Mouse (Mus musculus) G1E (cell line): ENCODE results near the gene Adora2a. TPM values are rescaled to one million over a fixed set of nuclear protein-coding genes. Genes with fewer than 3 reads are reported as not detected.

Experiments
- ATAC-seq: 2 replicates; pipeline ENCODE4 v1.8.0; 2016; ENCODE audit warnings: mild to moderate bottlenecking; ENCODE audit not compliant: insufficient number of reproducible peaks, poor library complexity, low FRiP score, severe bottlenecking; ENCODE audit errors: extremely low read depth
- DNase-seq: peaks from one replicate; pipeline ENCODE4 v3.0.0; 2012; ENCODE audit warnings: low spot score
- H3K27me3 ChIP-seq: 2 replicates; pipeline ENCODE4 v1.6.1; 2012; ENCODE audit warnings: mild to moderate bottlenecking, low read length, inconsistent platforms; ENCODE audit not compliant: insufficient read depth
- H3K36me3 ChIP-seq: replicated peaks from 2 replicates; pipeline ENCODE3; 2012; ENCODE audit warnings: mild to moderate bottlenecking, inconsistent platforms
- H3K4me1 ChIP-seq: 2 replicates; pipeline ENCODE4 v1.6.1; 2012; ENCODE audit warnings: low read depth, low read length, inconsistent platforms, mixed read lengths; ENCODE audit not compliant: insufficient read depth
- H3K4me3 ChIP-seq: 2 replicates; pipeline ENCODE4 v1.5.1; 2012; ENCODE audit warnings: low read depth, mild to moderate bottlenecking, inconsistent platforms, low read length, moderate library complexity, mixed read lengths
- H3K9me3 ChIP-seq: replicated peaks from 2 replicates; pipeline ENCODE4 v1.6.1; 2012; ENCODE audit warnings: inconsistent platforms
- CTCF ChIP-seq: IDR thresholded peaks from 2 replicates; pipeline ENCODE4 v1.5.1; 2012; ENCODE audit warnings: low read depth, low read length, inconsistent platforms, mixed read lengths
- GATA1 ChIP-seq: IDR thresholded peaks from 2 replicates; pipeline ENCODE4 v1.6.1; 2012; ENCODE audit warnings: borderline replicate concordance, low read length, inconsistent platforms, mixed read lengths
- GATA2 ChIP-seq: IDR thresholded peaks from 2 replicates; pipeline ENCODE4 v1.6.1; 2012; ENCODE audit warnings: low read depth, low read length, inconsistent platforms, borderline replicate concordance
- POLR2AphosphoS5 ChIP-seq: IDR thresholded peaks from 2 replicates; pipeline ENCODE4 v1.6.1; 2012; ENCODE audit warnings: low read depth, low read length, inconsistent platforms; ENCODE audit not compliant: insufficient replicate concordance
- TAL1 ChIP-seq: conservative IDR thresholded peaks from 2 replicates; pipeline ENCODE4 v1.6.1; 2012; ENCODE audit warnings: low read depth, low read length, inconsistent platforms, mixed read lengths
- polyA plus RNA-seq: library from polyadenylated mRNA; stranded (reverse); fragments of >175 nt; gene quantifications from 2 replicates; pipeline ENCODE4 v1.2.3, GENCODE M21; 2012
- total RNA-seq, 2 experiments: library from RNA; stranded (forward) in 1 of 2; stranded (reverse) in 1 of 2; fragments of 200-1000 nt in 1 of 2; fragments of >200 nt in 1 of 2; fragmentation: Nextera tagmentation in 1 of 2; gene quantifications; 2 replicates each; pipeline ENCODE4 v1.2.3; 2014 to 2017

Gene Adora2a
- total and polyA plus RNA-seq, 3 experiments, result 0.03 to 0.33 TPM; not detected in 1

DNA sequence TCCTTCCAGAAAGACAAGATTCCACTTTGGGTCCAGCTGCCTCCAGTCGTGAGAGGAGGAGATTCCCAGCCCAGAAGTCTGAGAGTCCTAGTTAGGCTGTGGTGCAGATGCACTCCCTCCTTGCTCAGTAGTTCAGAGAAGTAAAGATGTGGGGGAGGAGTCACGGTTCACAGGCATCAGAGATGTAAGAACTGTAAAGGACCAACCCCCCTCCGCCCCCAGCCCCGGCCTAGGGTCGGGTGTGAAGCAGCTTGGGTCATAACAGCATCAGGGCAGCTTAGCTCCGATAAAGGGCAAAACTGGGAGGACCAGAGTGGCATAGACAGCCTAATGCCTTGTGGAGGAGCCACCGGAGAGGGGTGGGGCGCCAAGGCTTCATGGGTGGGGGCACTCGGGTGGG lies 205 bp upstream of the Adora2a start:
- Histone ChIP-seq H3K27me3 (peaks cover 20% of the 10 kb centered on the region), H3K4me3 (no peak overlapping the region), H3K36me3 (peaks cover 18% of the 10 kb centered on the region), H3K4me1 (no peaks in the 10 kb centered on the region), H3K9me3 (no peaks in the 10 kb centered on the region; the same call in 1 of the 2 replicates)
- DNase-seq (no peak), ATAC-seq (no peak)
- TF ChIP-seq POLR2AphosphoS5 (no peak), TAL1 (no peak), GATA1 (no peak), GATA2 (no peak), CTCF (no peak)

DNA sequence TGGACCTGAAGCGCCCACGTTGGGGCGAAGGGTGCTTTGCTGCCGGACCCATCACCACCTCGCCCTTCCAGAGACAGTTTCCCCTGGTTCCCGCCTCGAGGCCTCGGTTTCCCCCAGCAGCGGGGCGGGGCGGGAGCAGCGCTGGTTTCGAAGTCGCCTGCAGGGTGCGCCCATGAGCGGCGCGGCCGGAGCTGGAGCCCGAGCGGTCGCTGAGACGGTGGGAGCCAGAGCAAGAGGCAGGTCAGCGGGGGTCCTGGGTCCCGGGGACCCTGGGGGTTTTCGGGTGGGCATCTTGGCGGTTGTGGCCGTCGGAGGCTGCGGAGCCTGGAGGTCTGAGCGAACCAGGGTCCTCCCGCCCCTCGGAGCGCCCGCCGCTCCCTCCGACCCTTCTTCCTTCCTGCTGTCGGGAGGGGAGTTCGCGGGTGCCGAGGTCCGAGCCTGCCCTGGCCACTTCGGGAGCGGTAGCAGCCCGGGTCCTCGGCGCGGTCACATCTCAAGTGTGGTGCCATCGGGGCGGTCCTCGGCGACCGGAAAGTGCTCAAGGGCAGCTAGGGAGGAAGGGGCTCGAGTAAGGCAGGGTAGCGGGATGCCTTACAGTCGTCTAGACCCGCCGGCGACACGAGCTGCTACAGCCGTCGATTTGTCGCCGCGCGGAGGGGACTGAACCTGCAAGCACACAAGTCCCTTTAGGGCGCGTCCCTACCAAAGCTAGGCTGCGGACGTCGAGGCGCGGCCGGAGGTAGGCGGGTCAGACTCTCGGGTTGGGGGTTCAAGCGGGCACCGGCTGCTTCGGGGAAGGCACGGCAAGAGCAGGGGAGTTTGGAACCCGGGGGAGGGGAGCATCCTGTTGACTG lies 458 bp downstream of the Adora2a start:
- no peak overlapping the region for H3K4me3 ChIP-seq
- peaks cover 11% of the 10 kb centered on the region for H3K36me3 ChIP-seq
- no peaks in the 10 kb centered on the region for H3K4me1 ChIP-seq
- TF ChIP-seq CTCF, result no peak
- TF ChIP-seq GATA2, result no peak
- TF ChIP-seq POLR2AphosphoS5, result no peak
- no peak for TF ChIP-seq TAL1
- no peak for TF ChIP-seq GATA1
- no peak for DNase-seq
- no peak for ATAC-seq
- H3K27me3 ChIP-seq, result peaks cover 20% of the 10 kb centered on the region
- H3K9me3 ChIP-seq, result no peaks in the 10 kb centered on the region; the same call in 1 of the 2 replicates

DNA sequence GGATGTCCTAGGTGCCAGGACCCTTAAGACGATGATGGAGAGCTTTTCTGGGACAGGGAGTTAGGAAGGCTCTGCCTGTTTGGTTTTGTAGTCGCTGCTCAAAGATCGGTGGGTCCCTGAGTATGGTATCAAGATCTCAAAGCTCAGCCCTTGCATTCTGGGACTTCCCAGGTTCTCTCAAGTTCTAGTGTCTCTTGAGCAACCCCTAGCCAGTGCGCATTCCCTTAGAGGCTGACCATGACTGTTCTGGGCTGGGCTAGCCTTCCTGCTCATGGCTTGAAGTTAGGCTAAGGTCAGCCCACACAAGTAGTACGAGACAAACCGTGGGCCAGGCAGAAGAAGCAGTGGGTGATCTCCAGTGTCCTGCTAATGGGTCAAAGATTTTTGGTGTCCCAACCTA lies 1.5 kb downstream of the Adora2a start:
- TF ChIP-seq GATA2, result no peak
- TF ChIP-seq CTCF, result no peak
- no peak for TF ChIP-seq POLR2AphosphoS5
- TF ChIP-seq TAL1, result no peak
- no peak for TF ChIP-seq GATA1
- H3K4me3 ChIP-seq, result no peak overlapping the region
- no peaks in the 10 kb centered on the region for H3K4me1 ChIP-seq
- no peaks in the 10 kb centered on the region; the same call in 1 of the 2 replicates for H3K9me3 ChIP-seq
- peaks cover 1% of the 10 kb centered on the region for H3K36me3 ChIP-seq
- DNase-seq, result no peak
- ATAC-seq, result no peak
- H3K27me3 ChIP-seq, result peaks cover 20% of the 10 kb centered on the region

DNA sequence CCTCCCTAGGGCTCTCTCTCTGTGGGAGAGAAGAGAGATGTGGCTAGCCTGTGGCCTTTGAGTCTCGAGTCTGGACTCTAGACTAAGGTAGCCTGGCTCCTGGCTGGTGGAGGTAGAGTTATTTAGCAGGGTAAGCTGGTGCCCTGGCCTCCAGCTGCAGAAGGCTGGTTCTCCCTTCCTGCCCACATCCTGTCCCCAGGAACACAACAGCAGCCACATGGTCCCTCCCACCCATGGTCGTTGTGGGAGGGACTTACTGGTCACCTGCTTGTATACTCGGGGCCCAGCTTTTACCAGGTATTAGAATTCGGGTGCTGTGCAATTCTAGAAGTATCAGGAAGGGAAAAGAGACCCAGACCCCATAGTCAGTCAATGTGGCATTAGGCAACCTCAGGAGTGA lies 3.6 kb downstream of the Adora2a start:
- ATAC-seq, result no peak
- DNase-seq, result no peak
- Histone ChIP-seq H3K4me3 (no peak overlapping the region), H3K36me3 (no peaks in the 10 kb centered on the region), H3K27me3 (peaks cover 22% of the 10 kb centered on the region), H3K9me3 (no peaks in the 10 kb centered on the region; the same call in 1 of the 2 replicates), H3K4me1 (no peaks in the 10 kb centered on the region)
- no peak for TF ChIP-seq CTCF
- no peak for TF ChIP-seq GATA1
- no peak for TF ChIP-seq POLR2AphosphoS5
- no peak for TF ChIP-seq GATA2
- no peak for TF ChIP-seq TAL1

DNA sequence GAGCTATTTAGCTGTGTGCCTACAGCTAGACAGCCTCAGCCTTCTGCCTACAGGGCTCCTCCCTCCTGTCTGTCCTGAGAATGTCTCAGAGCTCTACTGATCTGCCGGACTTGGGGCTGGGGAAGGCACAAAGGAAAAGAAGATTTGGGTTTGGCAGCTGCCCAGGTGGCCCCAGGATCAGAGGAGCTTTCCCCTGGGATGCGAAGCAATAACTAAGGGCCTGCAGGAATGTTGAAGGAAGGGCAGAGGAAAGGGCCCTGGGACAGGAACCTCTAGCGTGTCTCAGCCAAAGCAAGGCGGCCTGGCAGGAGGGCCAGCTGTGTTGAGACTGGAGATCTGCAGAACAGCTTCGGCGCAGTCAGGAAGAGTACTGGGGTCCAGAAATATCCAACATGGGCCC lies 6.3 kb downstream of the Adora2a start:
- DNase-seq (no peak), ATAC-seq (no peak)
- Histone ChIP-seq H3K9me3 (no peaks in the 10 kb centered on the region), H3K4me3 (no peak overlapping the region), H3K36me3 (no peaks in the 10 kb centered on the region), H3K4me1 (no peaks in the 10 kb centered on the region), H3K27me3 (peaks cover 30% of the 10 kb centered on the region)
- TF ChIP-seq CTCF (no peak), GATA1 (no peak), TAL1 (no peak), GATA2 (no peak), POLR2AphosphoS5 (no peak)

DNA sequence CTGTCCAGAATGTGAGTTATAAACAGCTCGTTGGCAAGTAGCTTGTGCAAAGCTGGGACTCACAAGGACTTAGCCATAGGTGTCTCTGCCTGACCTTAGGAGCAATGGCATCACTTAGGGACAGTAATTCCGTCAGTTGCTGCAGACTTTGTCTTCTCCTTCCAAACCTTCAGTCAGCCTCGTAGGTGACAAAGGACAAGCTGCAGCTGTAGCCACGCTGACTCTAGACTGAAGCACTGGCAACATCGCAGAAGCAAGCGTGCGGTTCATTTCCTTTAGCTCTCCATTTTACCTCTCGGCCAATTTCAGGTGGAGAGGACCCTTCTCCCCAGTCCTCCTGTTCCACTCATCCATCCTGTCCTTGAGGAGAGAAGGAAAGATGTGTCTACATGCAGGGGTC lies 7.3 kb downstream of the Adora2a start:
- Histone ChIP-seq H3K36me3 (no peaks in the 10 kb centered on the region), H3K27me3 (peaks cover 34% of the 10 kb centered on the region), H3K9me3 (no peaks in the 10 kb centered on the region), H3K4me1 (no peaks in the 10 kb centered on the region), H3K4me3 (no peak overlapping the region)
- ATAC-seq, result no peak
- DNase-seq, result no peak
- TF ChIP-seq GATA1, result no peak
- TF ChIP-seq POLR2AphosphoS5, result no peak
- no peak for TF ChIP-seq GATA2
- no peak for TF ChIP-seq TAL1
- no peak for TF ChIP-seq CTCF

DNA sequence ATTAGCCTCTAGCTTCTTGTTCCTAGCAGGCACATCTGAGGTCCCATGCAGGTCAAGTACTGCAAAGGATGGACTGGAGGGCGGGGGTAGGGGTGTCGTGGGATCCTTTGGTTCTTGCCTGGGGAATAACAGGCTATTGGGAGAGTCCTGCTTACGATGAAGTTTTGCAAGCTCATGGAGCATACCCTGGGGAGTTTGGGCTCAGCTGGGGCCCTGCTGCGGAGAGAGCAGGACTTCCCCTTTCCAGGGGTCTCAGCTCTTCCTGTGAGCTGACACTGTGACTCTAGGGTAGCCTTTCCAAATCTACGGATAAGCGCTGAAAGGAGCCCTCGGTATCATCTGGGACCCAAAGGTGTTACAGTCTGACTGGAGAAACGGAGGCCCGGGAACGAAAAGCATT lies 7.7 kb downstream of the Adora2a start:
- H3K27me3 ChIP-seq, result peaks cover 35% of the 10 kb centered on the region
- H3K36me3 ChIP-seq, result no peaks in the 10 kb centered on the region
- no peaks in the 10 kb centered on the region for H3K4me1 ChIP-seq
- TF ChIP-seq TAL1 (no peak), POLR2AphosphoS5 (no peak), CTCF (no peak), GATA2 (no peak), GATA1 (no peak)
- H3K4me3 ChIP-seq, result no peak overlapping the region
- DNase-seq, result no peak
- H3K9me3 ChIP-seq, result no peaks in the 10 kb centered on the region
- no peak for ATAC-seq
